Mouse (Mus musculus): ENCODE data around the gene Zfp740. TPM values are rescaled to one million over a fixed set of nuclear protein-coding genes. Genes with fewer than 3 reads are reported as not detected.

Gene Zfp740
- total and polyA plus RNA-seq, 2 experiments from 2014 or later: 18.8 to 38.4 TPM

- no peak for ATAC-seq (ENCODE audit: insufficient read depth, low read depth)
- 76% methylated on average over 4 of the region's 4 CpGs for WGBS
Measured at GRCm38 (mm10) chr15:102193652-102194051, 9.4 kb upstream of the Zfp740 start.

GRCm38 (mm10) chr15:102194439-102194838, 8.6 kb upstream of the Zfp740 start:
- Histone ChIP-seq H3K9ac (replicated peaks; ENCODE audit: low read depth, low read length) (no peak overlapping the region), H3K4me2 (ENCODE audit: low read depth, low read length) (no peak overlapping the region), H3K27ac (ENCODE audit: low read depth) (no peak overlapping the region), H3K4me3 (ENCODE audit: low read depth, low read length) (no peak overlapping the region), H3K4me1 (ENCODE audit: control insufficient read depth, insufficient read depth) (no peaks in the 10 kb centered on the region), H3K36me3 (replicated peaks; ENCODE audit: control insufficient read depth, insufficient read depth, low read length) (no peaks in the 10 kb centered on the region), H3K9me3 (replicated peaks; ENCODE audit: control insufficient read depth, low read length) (no peaks in the 10 kb centered on the region), H3K27me3 (ENCODE audit: control insufficient read depth, insufficient read depth, low read length) (no peaks in the 10 kb centered on the region)
- ATAC-seq (ENCODE audit: insufficient read depth, low read depth) (no peak), DNase-seq (ENCODE audit: low spot score) (no peak)
- TF ChIP-seq CTCF (IDR thresholded peaks at IDR 0.05; ENCODE audit: low read depth) (no peak), EP300 (IDR thresholded peaks at IDR 0.05; ENCODE audit: low read depth) (no peak)
- WGBS: 78% methylated on average over 4 of the region's 4 CpGs

More at GRCm38 (mm10) chr15:102193652-102194051, 9.4 kb upstream of the Zfp740 start:
- Histone ChIP-seq H3K27me3 (ENCODE audit: control insufficient read depth, insufficient read depth, low read length) (no peaks in the 10 kb centered on the region), H3K36me3 (replicated peaks; ENCODE audit: control insufficient read depth, insufficient read depth, low read length) (no peaks in the 10 kb centered on the region), H3K4me2 (ENCODE audit: low read depth, low read length) (no peak overlapping the region), H3K4me3 (ENCODE audit: low read depth, low read length) (no peak overlapping the region), H3K9me3 (replicated peaks; ENCODE audit: control insufficient read depth, low read length) (no peaks in the 10 kb centered on the region), H3K9ac (replicated peaks; ENCODE audit: low read depth, low read length) (no peak overlapping the region), H3K27ac (ENCODE audit: low read depth) (no peak overlapping the region), H3K4me1 (ENCODE audit: control insufficient read depth, insufficient read depth) (no peaks in the 10 kb centered on the region)
- DNase-seq (ENCODE audit: low spot score): no peak
- TF ChIP-seq CTCF (IDR thresholded peaks at IDR 0.05; ENCODE audit: low read depth) (no peak), EP300 (IDR thresholded peaks at IDR 0.05; ENCODE audit: low read depth) (no peak)

- no peak for TF ChIP-seq EP300 (IDR thresholded peaks at IDR 0.05; ENCODE audit: low read depth)
- WGBS: 69% methylated on average over 4 of the region's 4 CpGs
- Histone ChIP-seq H3K9ac (replicated peaks; ENCODE audit: low read depth, low read length) (no peak overlapping the region), H3K27me3 (ENCODE audit: control insufficient read depth, insufficient read depth, low read length) (no peaks in the 10 kb centered on the region), H3K27ac (ENCODE audit: low read depth) (no peak overlapping the region), H3K4me1 (ENCODE audit: control insufficient read depth, insufficient read depth) (no peaks in the 10 kb centered on the region), H3K9me3 (replicated peaks; ENCODE audit: control insufficient read depth, low read length) (no peaks in the 10 kb centered on the region), H3K4me3 (ENCODE audit: low read depth, low read length) (no peak overlapping the region), H3K36me3 (replicated peaks; ENCODE audit: control insufficient read depth, insufficient read depth, low read length) (no peaks in the 10 kb centered on the region), H3K4me2 (ENCODE audit: low read depth, low read length) (no peak overlapping the region)
- no peak for ATAC-seq (ENCODE audit: insufficient read depth, low read depth)
- no peak for DNase-seq (ENCODE audit: low spot score)
Measured at GRCm38 (mm10) chr15:102195373-102195772, 7.7 kb upstream of the Zfp740 start.

GRCm38 (mm10) chr15:102198841-102199240, 4.2 kb upstream of the Zfp740 start:
- Histone ChIP-seq H3K4me2 (ENCODE audit: low read depth, low read length) (no peak overlapping the region), H3K27me3 (ENCODE audit: control insufficient read depth, insufficient read depth, low read length) (no peaks in the 10 kb centered on the region), H3K9ac (replicated peaks; ENCODE audit: low read depth, low read length) (no peak overlapping the region), H3K27ac (ENCODE audit: low read depth) (no peak overlapping the region), H3K4me1 (ENCODE audit: control insufficient read depth, insufficient read depth) (peaks cover 4% of the 10 kb centered on the region; the same call in 1 of the 2 replicates), H3K9me3 (replicated peaks; ENCODE audit: control insufficient read depth, low read length) (no peaks in the 10 kb centered on the region), H3K4me3 (ENCODE audit: low read depth, low read length) (no peak overlapping the region), H3K36me3 (replicated peaks; ENCODE audit: control insufficient read depth, insufficient read depth, low read length) (no peaks in the 10 kb centered on the region)
- 88% methylated on average over 4 of the region's 4 CpGs for WGBS
- no peak for DNase-seq (ENCODE audit: low spot score)
- TF ChIP-seq EP300 (IDR thresholded peaks at IDR 0.05; ENCODE audit: low read depth): no peak
- no peak for TF ChIP-seq CTCF (IDR thresholded peaks at IDR 0.05; ENCODE audit: low read depth)
- ATAC-seq (ENCODE audit: insufficient read depth, low read depth): no peak

- WGBS: under 1% methylated on average over 34 of the region's 72 CpGs
- H3K27ac ChIP-seq (ENCODE audit: low read depth): peak overlapping the region; percentile 99
- peaks cover 27% of the 10 kb centered on the region for H3K36me3 ChIP-seq (replicated peaks; ENCODE audit: control insufficient read depth, insufficient read depth, low read length)
- no peaks in the 10 kb centered on the region for H3K27me3 ChIP-seq (ENCODE audit: control insufficient read depth, insufficient read depth, low read length)
- ATAC-seq (ENCODE audit: insufficient read depth, low read depth) (peak; percentile 41), DNase-seq (ENCODE audit: low spot score) (peak; percentile 55)
- TF ChIP-seq CTCF (IDR thresholded peaks at IDR 0.05; ENCODE audit: low read depth) (no peak), EP300 (IDR thresholded peaks at IDR 0.05; ENCODE audit: low read depth) (no peak)
- H3K4me2 ChIP-seq (ENCODE audit: low read depth, low read length): peak overlapping the region; percentile 89
- H3K4me3 ChIP-seq (ENCODE audit: low read depth, low read length): peak overlapping the region; percentile 95
- H3K4me1 ChIP-seq (ENCODE audit: control insufficient read depth, insufficient read depth): peaks cover 22% of the 10 kb centered on the region
- peak overlapping the region; percentile 93 for H3K9ac ChIP-seq (replicated peaks; ENCODE audit: low read depth, low read length)
- H3K9me3 ChIP-seq (replicated peaks; ENCODE audit: control insufficient read depth, low read length): no peaks in the 10 kb centered on the region
Measured at GRCm38 (mm10) chr15:102203835-102204381, 859 bp downstream of the Zfp740 start.
